Mouse (Mus musculus): ENCODE data around the gene Spef2.
"Not testable (repeated sequence)": the region's sequence is repeated elsewhere in the genome, so short reads cannot be mapped to it uniquely, and the experiment has no call there.

The Spef2 gene

GRCm38 (mm10) chr15:9596298-9597060, 152.2 kb downstream of the Spef2 start:
- Histone ChIP-seq H3K27me3 (ENCODE audit: control insufficient read depth, insufficient read depth, low read length, poor library complexity, severe bottlenecking) (no peaks in the 10 kb centered on the region), H3K36me3 (ENCODE audit: control insufficient read depth, insufficient read depth, low read length, poor library complexity, severe bottlenecking) (no peaks in the 10 kb centered on the region)
- peak; percentile 3 for DNase-seq (ENCODE audit: low read depth, low spot score)

- H3K27me3 ChIP-seq (ENCODE audit: control insufficient read depth, insufficient read depth, low read length, poor library complexity, severe bottlenecking): no peaks in the 10 kb centered on the region
- no peaks in the 10 kb centered on the region for H3K36me3 ChIP-seq (ENCODE audit: control insufficient read depth, insufficient read depth, low read length, poor library complexity, severe bottlenecking)
- no peak for DNase-seq (ENCODE audit: low read depth, low spot score)
Observed at GRCm38 (mm10) chr15:9589939-9590338, 158.7 kb downstream of the Spef2 start.

GRCm38 (mm10) chr15:9580470-9581280, 168.0 kb downstream of the Spef2 start:
- DNase-seq (ENCODE audit: low read depth, low spot score): no peak
- no peaks in the 10 kb centered on the region for H3K27me3 ChIP-seq (ENCODE audit: control insufficient read depth, insufficient read depth, low read length, poor library complexity, severe bottlenecking)
- no peaks in the 10 kb centered on the region for H3K36me3 ChIP-seq (ENCODE audit: control insufficient read depth, insufficient read depth, low read length, poor library complexity, severe bottlenecking)

GRCm38 (mm10) chr15:9577303-9577702, 171.4 kb downstream of the Spef2 start:
- H3K36me3 ChIP-seq (ENCODE audit: control insufficient read depth, insufficient read depth, low read length, poor library complexity, severe bottlenecking): no peaks in the 10 kb centered on the region
- DNase-seq (ENCODE audit: low read depth, low spot score): peak; percentile 35
- H3K27me3 ChIP-seq (ENCODE audit: control insufficient read depth, insufficient read depth, low read length, poor library complexity, severe bottlenecking): no peaks in the 10 kb centered on the region

- Histone ChIP-seq H3K36me3 (ENCODE audit: control insufficient read depth, insufficient read depth, low read length, poor library complexity, severe bottlenecking) (no peaks in the 10 kb centered on the region), H3K27me3 (ENCODE audit: control insufficient read depth, insufficient read depth, low read length, poor library complexity, severe bottlenecking) (no peaks in the 10 kb centered on the region)
- peak; percentile 33 for DNase-seq (ENCODE audit: low read depth, low spot score)
Observed at GRCm38 (mm10) chr15:9574796-9575195, 173.9 kb downstream of the Spef2 start.

- H3K36me3 ChIP-seq (ENCODE audit: control insufficient read depth, insufficient read depth, low read length, poor library complexity, severe bottlenecking): no peaks in the 10 kb centered on the region
- no peak for DNase-seq (ENCODE audit: low read depth, low spot score)
- no peaks in the 10 kb centered on the region for H3K27me3 ChIP-seq (ENCODE audit: control insufficient read depth, insufficient read depth, low read length, poor library complexity, severe bottlenecking)
Observed at GRCm38 (mm10) chr15:9573361-9573760, 175.3 kb downstream of the Spef2 start.

GRCm38 (mm10) chr15:9572664-9573063, 176.0 kb downstream of the Spef2 start:
- Histone ChIP-seq H3K27me3 (ENCODE audit: control insufficient read depth, insufficient read depth, low read length, poor library complexity, severe bottlenecking) (no peaks in the 10 kb centered on the region), H3K36me3 (ENCODE audit: control insufficient read depth, insufficient read depth, low read length, poor library complexity, severe bottlenecking) (no peaks in the 10 kb centered on the region)
- no peak for DNase-seq (ENCODE audit: low read depth, low spot score)

GRCm38 (mm10) chr15:9571896-9572295, 176.8 kb downstream of the Spef2 start:
- DNase-seq (ENCODE audit: low read depth, low spot score): peak; percentile 33
- Histone ChIP-seq H3K36me3 (ENCODE audit: control insufficient read depth, insufficient read depth, low read length, poor library complexity, severe bottlenecking) (no peaks in the 10 kb centered on the region), H3K27me3 (ENCODE audit: control insufficient read depth, insufficient read depth, low read length, poor library complexity, severe bottlenecking) (no peaks in the 10 kb centered on the region)

GRCm38 (mm10) chr15:9567316-9567715, 181.4 kb downstream of the Spef2 start:
- DNase-seq (ENCODE audit: low read depth, low spot score): no peak
- no peaks in the 10 kb centered on the region for H3K36me3 ChIP-seq (ENCODE audit: control insufficient read depth, insufficient read depth, low read length, poor library complexity, severe bottlenecking)
- no peaks in the 10 kb centered on the region for H3K27me3 ChIP-seq (ENCODE audit: control insufficient read depth, insufficient read depth, low read length, poor library complexity, severe bottlenecking)

GRCm38 (mm10) chr15:9565396-9565795, 183.3 kb downstream of the Spef2 start:
- H3K27me3 ChIP-seq (ENCODE audit: control insufficient read depth, insufficient read depth, low read length, poor library complexity, severe bottlenecking): no peaks in the 10 kb centered on the region
- H3K36me3 ChIP-seq (ENCODE audit: control insufficient read depth, insufficient read depth, low read length, poor library complexity, severe bottlenecking): no peaks in the 10 kb centered on the region
- no peak for DNase-seq (ENCODE audit: low read depth, low spot score)

GRCm38 (mm10) chr15:9564156-9564555, 184.5 kb downstream of the Spef2 start:
- Histone ChIP-seq H3K36me3 (ENCODE audit: control insufficient read depth, insufficient read depth, low read length, poor library complexity, severe bottlenecking) (no peaks in the 10 kb centered on the region), H3K27me3 (ENCODE audit: control insufficient read depth, insufficient read depth, low read length, poor library complexity, severe bottlenecking) (no peaks in the 10 kb centered on the region)
- DNase-seq (ENCODE audit: low read depth, low spot score): no peak

GRCm38 (mm10) chr15:9557264-9557663, 191.4 kb downstream of the Spef2 start:
- not testable (repeated sequence) for H3K36me3 ChIP-seq (ENCODE audit: control insufficient read depth, insufficient read depth, low read length, poor library complexity, severe bottlenecking); DNase-seq (ENCODE audit: low read depth, low spot score); H3K27me3 ChIP-seq (ENCODE audit: control insufficient read depth, insufficient read depth, low read length, poor library complexity, severe bottlenecking)

GRCm38 (mm10) chr15:9548951-9549350, 199.7 kb downstream of the Spef2 start:
- Histone ChIP-seq H3K27me3 (ENCODE audit: control insufficient read depth, insufficient read depth, low read length, poor library complexity, severe bottlenecking) (no peaks in the 10 kb centered on the region), H3K36me3 (ENCODE audit: control insufficient read depth, insufficient read depth, low read length, poor library complexity, severe bottlenecking) (no peaks in the 10 kb centered on the region)
- peak; percentile 28 for DNase-seq (ENCODE audit: low read depth, low spot score)

GRCm38 (mm10) chr15:9535200-9535599, 213.5 kb downstream of the Spef2 start:
- Histone ChIP-seq H3K36me3 (ENCODE audit: control insufficient read depth, insufficient read depth, low read length, poor library complexity, severe bottlenecking) (no peaks in the 10 kb centered on the region), H3K27me3 (ENCODE audit: control insufficient read depth, insufficient read depth, low read length, poor library complexity, severe bottlenecking) (no peaks in the 10 kb centered on the region)
- peak; percentile 16 for DNase-seq (ENCODE audit: low read depth, low spot score)

- peak; percentile 49 for DNase-seq (ENCODE audit: low read depth, low spot score)
- H3K27me3 ChIP-seq (ENCODE audit: control insufficient read depth, insufficient read depth, low read length, poor library complexity, severe bottlenecking): no peaks in the 10 kb centered on the region
- no peaks in the 10 kb centered on the region for H3K36me3 ChIP-seq (ENCODE audit: control insufficient read depth, insufficient read depth, low read length, poor library complexity, severe bottlenecking)
Observed at GRCm38 (mm10) chr15:9533356-9533902, 215.2 kb downstream of the Spef2 start.

Measured in splenic B cell, adult 2 months (primary cell).